Mouse (Mus musculus) CH12.LX (cell line): ENCODE data around the gene Fgf12. TPM values are rescaled to one million over a fixed set of nuclear protein-coding genes. Genes with fewer than 3 reads are reported as not detected.

ENCODE experiments used
- DNase-seq: peaks from one replicate; pipeline ENCODE4 v3.0.0-alpha.2; 2013; ENCODE audit errors: extremely low read depth
- H3K27ac ChIP-seq: 2 replicates; pipeline ENCODE4 v1.5.1; 2012; ENCODE audit warnings: low read depth, mild to moderate bottlenecking, control low read depth, moderate library complexity; ENCODE audit not compliant: insufficient read depth
- H3K27me3 ChIP-seq: replicated peaks from 2 replicates; pipeline ENCODE3; 2012; ENCODE audit warnings: inconsistent platforms
- H3K36me3 ChIP-seq, 2 experiments: replicated peaks in 1 of 2; 2 replicates each; pipeline versions ENCODE3 to v1.6.1; 2012; ENCODE audit warnings: inconsistent platforms in 1 of 2, low read length in 1 of 2, mild to moderate bottlenecking in 1 of 2, mixed read lengths in 1 of 2, moderate library complexity in 1 of 2; ENCODE audit not compliant: control insufficient read depth in 1 of 2, insufficient read depth in 1 of 2
- H3K4me1 ChIP-seq, 2 experiments: 2 replicates each; pipeline ENCODE4 v1.6.1; 2012; ENCODE audit warnings: inconsistent platforms in 1 of 2, moderate library complexity in 1 of 2; ENCODE audit not compliant: insufficient read depth in 2 of 2, control insufficient read depth in 1 of 2
- H3K4me2 ChIP-seq: 2 replicates; pipeline ENCODE4 v1.6.1; 2012; ENCODE audit warnings: low read depth, mild to moderate bottlenecking, control low read depth; ENCODE audit not compliant: poor library complexity, insufficient read depth, severe bottlenecking
- H3K4me3 ChIP-seq, 3 experiments: fragments of 150-350 bp in 1 of 3; sonication (generic) in 1 of 3; replicated peaks in 1 of 3; 2 replicates each; pipeline versions ENCODE3 to v1.5.1; 2011 to 2012; ENCODE audit warnings: low read depth in 2 of 3, low read length in 2 of 3, mild to moderate bottlenecking in 2 of 3, moderate library complexity in 2 of 3, control low read depth in 1 of 3, improper control_type of control experiment in 1 of 3, inconsistent platforms in 1 of 3, mixed read lengths in 1 of 3; ENCODE audit not compliant: poor library complexity in 1 of 3
- H3K79me2 ChIP-seq: replicated peaks from 2 replicates; pipeline ENCODE4 v1.6.1; 2012; ENCODE audit warnings: mild to moderate bottlenecking, moderate library complexity; ENCODE audit not compliant: control insufficient read depth, poor library complexity, insufficient read depth, severe bottlenecking; ENCODE audit errors: extremely low read depth
- H3K9ac ChIP-seq: 2 replicates; pipeline ENCODE4 v1.6.1; 2012; ENCODE audit warnings: low read depth, mild to moderate bottlenecking, control low read depth, moderate library complexity; ENCODE audit not compliant: insufficient read depth
- H3K9me3 ChIP-seq: replicated peaks from 2 replicates; pipeline ENCODE3; 2012; ENCODE audit warnings: low read length, inconsistent platforms, mixed read lengths
- CTCF ChIP-seq, 2 experiments: IDR thresholded peaks in 1 of 2; conservative IDR thresholded peaks in 1 of 2; 2 replicates each; pipeline ENCODE4 v1.5.1; 2011 to 2012; ENCODE audit warnings: low read depth in 2 of 2, low read length in 2 of 2, improper control_type of control experiment in 1 of 2, inconsistent platforms in 1 of 2, mild to moderate bottlenecking in 1 of 2, moderate library complexity in 1 of 2
- ETS1 ChIP-seq: conservative IDR thresholded peaks from 2 replicates; pipeline ENCODE4 v1.6.1; 2012; ENCODE audit warnings: low read depth, mild to moderate bottlenecking, inconsistent platforms, low read length, improper control_type of control experiment, moderate library complexity
- GABPA ChIP-seq: IDR thresholded peaks from 2 replicates; pipeline ENCODE4 v1.6.1; 2012; ENCODE audit warnings: low read depth, low read length, improper control_type of control experiment, inconsistent platforms; ENCODE audit not compliant: insufficient replicate concordance
- HCFC1 ChIP-seq: IDR thresholded peaks from 2 replicates; pipeline ENCODE4 v1.6.1; 2012; ENCODE audit warnings: low read depth, mild to moderate bottlenecking, inconsistent platforms, low read length, improper control_type of control experiment
- JUN ChIP-seq: IDR thresholded peaks from 2 replicates; pipeline ENCODE4 v1.6.1; 2011; ENCODE audit warnings: low read depth, mild to moderate bottlenecking, low read length, improper control_type of control experiment, moderate library complexity; ENCODE audit not compliant: insufficient read depth
- KAT2A ChIP-seq: IDR thresholded peaks from 2 replicates; pipeline ENCODE4 v1.6.1; 2012; ENCODE audit warnings: low read length, improper control_type of control experiment, inconsistent platforms; ENCODE audit not compliant: insufficient replicate concordance
- MAZ ChIP-seq: IDR thresholded peaks from 2 replicates; pipeline ENCODE4 v1.6.1; 2012; ENCODE audit warnings: low read depth, mild to moderate bottlenecking, inconsistent platforms, low read length, improper control_type of control experiment, moderate library complexity
- MXI1 ChIP-seq: IDR thresholded peaks from 2 replicates; pipeline ENCODE4 v1.6.1; 2011; ENCODE audit warnings: mild to moderate bottlenecking, low read depth, low read length, improper control_type of control experiment
- NRF1 ChIP-seq: IDR thresholded peaks from 2 replicates; pipeline ENCODE4 v1.6.1; 2014; ENCODE audit warnings: low read depth, mild to moderate bottlenecking, inconsistent platforms, low read length, improper control_type of control experiment, moderate library complexity
- SIN3A ChIP-seq: IDR thresholded peaks from 2 replicates; pipeline ENCODE4 v1.6.1; 2012; ENCODE audit warnings: low read length, improper control_type of control experiment, inconsistent platforms
- TBP ChIP-seq: conservative IDR thresholded peaks from 2 replicates; pipeline ENCODE4 v1.6.1; 2011; ENCODE audit warnings: low read depth, low read length, improper control_type of control experiment
- UBTF ChIP-seq: IDR thresholded peaks from 2 replicates; pipeline ENCODE4 v1.6.1; 2012; ENCODE audit warnings: low read depth, mild to moderate bottlenecking, inconsistent platforms, low read length, improper control_type of control experiment, moderate library complexity
- USF2 ChIP-seq: conservative IDR thresholded peaks from 2 replicates; pipeline ENCODE4 v1.6.1; 2011; ENCODE audit warnings: low read depth, low read length, improper control_type of control experiment
- ZC3H11A ChIP-seq: IDR thresholded peaks from 2 replicates; pipeline ENCODE4 v1.6.1; 2012; ENCODE audit warnings: low read depth, mild to moderate bottlenecking, inconsistent platforms, low read length, improper control_type of control experiment
- dilution Hi-C: fragments of 300-500 bp; cut with MboI; formaldehyde crosslinking; loops from 2 replicates; pipeline ENCODE4 v1.14.3; 2020; ENCODE audit warnings: low sequenced_read_pairs; ENCODE audit not compliant: extremely low pct_unique_long_range_greater_than_20kb, extremely low pct_ligation_motif_present
- in situ Hi-C: fragments of 300-500 bp; cut with MboI; formaldehyde crosslinking; loops from 3 replicates; pipeline ENCODE4 v1.14.3; 2019; ENCODE audit warnings: low sequenced_read_pairs, low pct_ligation_motif_present, low pct_unique_long_range_greater_than_20kb, mixed read lengths
- polyA plus RNA-seq: library from polyadenylated mRNA; unstranded; fragments of >175 nt; gene quantifications from 2 replicates; pipeline ENCODE4 v1.2.1, GENCODE M21; 2012; ENCODE audit warnings: low read depth; ENCODE audit not compliant: insufficient read length
- total RNA-seq, 2 experiments: library from RNA; depleted of rRNA; stranded (reverse); fragments of 300-350 nt in 1 of 2; fragments of >200 nt in 1 of 2; gene quantifications; 2 replicates each; pipeline ENCODE4 v1.2.3; 2012 to 2014

Gene Fgf12
- total and polyA plus RNA-seq, 3 experiments: not detected

DNA sequence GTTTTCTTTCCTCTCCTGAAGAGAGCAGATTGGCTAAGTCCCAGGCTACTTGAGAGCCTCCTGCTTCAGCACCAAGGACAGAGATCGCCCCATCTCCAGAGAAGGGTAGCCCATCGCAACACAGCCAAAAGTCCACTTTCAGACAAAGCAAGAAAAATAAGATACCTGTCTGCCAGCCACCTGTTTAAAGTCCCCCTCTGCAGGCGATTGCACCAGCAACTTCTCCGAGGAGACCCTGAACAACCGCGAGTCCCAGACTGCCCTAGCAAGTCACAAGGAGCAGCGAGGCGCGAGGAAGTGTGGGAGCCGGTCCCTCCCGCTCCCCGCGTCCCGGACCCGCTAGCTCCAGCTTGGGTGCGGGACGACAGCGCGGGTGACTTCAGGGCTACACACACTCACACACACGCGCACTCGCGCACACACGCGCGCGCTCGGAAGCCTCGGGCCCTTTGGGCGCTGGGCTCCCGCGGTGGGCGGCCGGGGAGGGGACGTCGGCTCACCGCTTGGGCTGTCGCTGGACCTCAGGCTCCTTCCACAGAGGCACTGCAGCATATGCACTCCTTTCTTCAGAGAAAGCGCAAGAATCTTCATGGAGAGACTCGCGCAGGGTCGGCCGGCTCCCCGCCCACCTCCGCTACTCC is 188.7 kb downstream of the Fgf12 start:
- Histone ChIP-seq H3K27ac (no peak overlapping the region), H3K4me2 (no peak overlapping the region)
- DNase-seq: peak; percentile 15

GRCm38 (mm10) chr16:28562847-28563246 is 190.0 kb downstream of the Fgf12 start:
- Histone ChIP-seq H3K27ac (no peak overlapping the region), H3K27me3 (no peaks in the 10 kb centered on the region), H3K79me2 (no peaks in the 10 kb centered on the region), H3K9me3 (peaks cover 13% of the 10 kb centered on the region), H3K4me1 (no peaks in the 10 kb centered on the region), H3K9ac (no peak overlapping the region), H3K4me3 (no peak overlapping the region), H3K4me2 (no peak overlapping the region), H3K36me3 (no peaks in the 10 kb centered on the region)
- no peak for TF ChIP-seq NRF1
- no peak for TF ChIP-seq MXI1
- no peak for TF ChIP-seq HCFC1
- no peak for TF ChIP-seq CTCF (conservative IDR thresholded peaks at IDR 0.05 in 1 of 2, IDR thresholded peaks at IDR 0.05 in 1 of 2; ENCODE audit: low read depth in 2 of 2, low read length in 2 of 2)
- no peak for TF ChIP-seq ZC3H11A
- no peak for TF ChIP-seq SIN3A
- no peak for TF ChIP-seq UBTF
- TF ChIP-seq MAZ: no peak
- no peak for TF ChIP-seq GABPA
- dilution Hi-C loops: no loop called here
- no peak for DNase-seq
- in situ Hi-C loops: no loop called here

More for the DNA sequence above, 188.7 kb downstream of the Fgf12 start:
- Histone ChIP-seq H3K4me3 (no peak overlapping the region), H3K27me3 (no peaks in the 10 kb centered on the region), H3K4me1 (no peaks in the 10 kb centered on the region), H3K9ac (no peak overlapping the region), H3K79me2 (no peaks in the 10 kb centered on the region), H3K36me3 (no peaks in the 10 kb centered on the region), H3K9me3 (peaks cover 13% of the 10 kb centered on the region)
- in situ Hi-C loops: no loop called here
- dilution Hi-C loops: no loop called here
- TF ChIP-seq UBTF: no peak
- TF ChIP-seq NRF1: no peak
- no peak for TF ChIP-seq SIN3A
- no peak for TF ChIP-seq TBP
- no peak for TF ChIP-seq ETS1
- TF ChIP-seq, all 38 proteins: peak for 0

- in situ Hi-C loops: no loop called here
- dilution Hi-C loops: no loop called here
- H3K4me3 ChIP-seq: no peak overlapping the region
- no peak for DNase-seq
- no peak overlapping the region for H3K4me2 ChIP-seq
- no peaks in the 10 kb centered on the region for H3K79me2 ChIP-seq
- no peaks in the 10 kb centered on the region for H3K36me3 ChIP-seq
- no peaks in the 10 kb centered on the region for H3K27me3 ChIP-seq
- H3K27ac ChIP-seq: no peak overlapping the region
- no peak for TF ChIP-seq KAT2A
- no peak for TF ChIP-seq USF2
- TF ChIP-seq JUN: no peak
- H3K9ac ChIP-seq: no peak overlapping the region
- H3K9me3 ChIP-seq: no peaks in the 10 kb centered on the region
- H3K4me1 ChIP-seq: no peaks in the 10 kb centered on the region
Measured at GRCm38 (mm10) chr16:28555219-28555618, 197.6 kb downstream of the Fgf12 start.
